Mouse (Mus musculus) liver, embryonic 13.5 days (tissue): ENCODE measurements at regions not wholly inside any gene's neighbourhood (a gene's known extent, or its start where the extent isn't known, plus 50 kb on each side); places are given as distances from the start of the nearest gene placed in this dataset.

ENCODE experiments used
- ATAC-seq: fragments of 200-750 bp; cut with Nextera tagmentation; 2 replicates; pipeline ENCODE4 v1.8.0; 2017; ENCODE audit warnings: low read depth, mild to moderate bottlenecking, moderate number of reproducible peaks, moderate library complexity
- DNase-seq: peaks from one replicate; pipeline ENCODE4 v3.0.0; 2022
- H3K27ac ChIP-seq: fragments of 300-500 bp; sonication (generic); 2 replicates; pipeline ENCODE4 v1.5.1; 2015; ENCODE audit warnings: moderate library complexity, mild to moderate bottlenecking, inconsistent platforms
- H3K27me3 ChIP-seq: fragments of 300-500 bp; sonication (generic); 2 replicates; pipeline ENCODE4 v1.6.1; 2015; ENCODE audit warnings: mild to moderate bottlenecking, inconsistent platforms
- H3K36me3 ChIP-seq: fragments of 300-500 bp; sonication (generic); 2 replicates; pipeline ENCODE4 v1.6.1; 2015; ENCODE audit warnings: mild to moderate bottlenecking, inconsistent platforms
- H3K4me1 ChIP-seq: fragments of 300-500 bp; sonication (generic); replicated peaks from 2 replicates; pipeline ENCODE4 v1.6.1; 2015; ENCODE audit warnings: inconsistent platforms
- H3K4me2 ChIP-seq: fragments of 300-500 bp; sonication (generic); 2 replicates; pipeline ENCODE4 v1.6.1; 2015; ENCODE audit warnings: inconsistent platforms, mild to moderate bottlenecking, moderate library complexity
- H3K4me3 ChIP-seq: fragments of 300-500 bp; sonication (generic); replicated peaks from 2 replicates; pipeline ENCODE4 v1.5.1; 2015; ENCODE audit warnings: mild to moderate bottlenecking, inconsistent platforms
- H3K9ac ChIP-seq: fragments of 300-500 bp; sonication (generic); 2 replicates; pipeline ENCODE4 v1.6.1; 2015; ENCODE audit warnings: mild to moderate bottlenecking, inconsistent platforms
- H3K9me3 ChIP-seq: fragments of 300-500 bp; sonication (generic); replicated peaks from 2 replicates; pipeline ENCODE4 v1.6.1; 2016; ENCODE audit warnings: inconsistent platforms
- WGBS: fragments of 180-500 bp; shearing (Covaris S2); methylation state at CpG from one replicate; pipeline ENCODE4 v1.1.7; 2015; ENCODE audit not compliant: insufficient replicate concordance; 5-methylcytosine and 5-hydroxymethylcytosine counted together

DNA sequence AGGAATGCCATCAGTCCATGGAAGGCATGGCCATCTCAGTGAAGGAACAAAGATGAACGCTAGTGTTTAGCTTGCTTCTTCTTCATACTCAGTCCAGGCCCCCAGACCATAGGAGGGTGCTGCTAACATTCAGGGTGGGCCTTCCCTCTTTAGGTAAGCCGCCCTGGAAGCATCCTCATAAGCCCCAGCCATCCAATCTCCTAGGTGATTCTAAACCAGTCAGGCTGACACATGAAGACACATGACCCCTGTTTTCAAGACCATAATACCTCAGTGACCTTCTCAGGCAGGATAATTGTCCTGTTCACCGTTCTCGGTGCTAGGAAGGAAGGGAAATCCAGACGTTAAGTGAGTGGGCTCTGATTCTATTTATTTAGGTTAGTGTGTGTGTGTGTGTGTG is 119.2 kb upstream of the Hes1 start:
- ATAC-seq = no peak
- no peak overlapping the region for H3K4me3 ChIP-seq
- H3K36me3 ChIP-seq = no peaks in the 10 kb centered on the region
- H3K27me3 ChIP-seq = peaks cover 19% of the 10 kb centered on the region; the same call in 1 of the 2 replicates
- WGBS = 60% methylated on average over 5 of the region's 5 CpGs
- H3K27ac ChIP-seq = 0 out of 2 replicates have a peak overlapping the region, but pooled peaks have one; percentile 59
- peak overlapping the region; percentile 71; the same call in 1 of the 2 replicates for H3K4me2 ChIP-seq
- no peak for DNase-seq
- no peak overlapping the region for H3K9ac ChIP-seq
- peaks cover 26% of the 10 kb centered on the region for H3K4me1 ChIP-seq
- no peaks in the 10 kb centered on the region for H3K9me3 ChIP-seq

DNA sequence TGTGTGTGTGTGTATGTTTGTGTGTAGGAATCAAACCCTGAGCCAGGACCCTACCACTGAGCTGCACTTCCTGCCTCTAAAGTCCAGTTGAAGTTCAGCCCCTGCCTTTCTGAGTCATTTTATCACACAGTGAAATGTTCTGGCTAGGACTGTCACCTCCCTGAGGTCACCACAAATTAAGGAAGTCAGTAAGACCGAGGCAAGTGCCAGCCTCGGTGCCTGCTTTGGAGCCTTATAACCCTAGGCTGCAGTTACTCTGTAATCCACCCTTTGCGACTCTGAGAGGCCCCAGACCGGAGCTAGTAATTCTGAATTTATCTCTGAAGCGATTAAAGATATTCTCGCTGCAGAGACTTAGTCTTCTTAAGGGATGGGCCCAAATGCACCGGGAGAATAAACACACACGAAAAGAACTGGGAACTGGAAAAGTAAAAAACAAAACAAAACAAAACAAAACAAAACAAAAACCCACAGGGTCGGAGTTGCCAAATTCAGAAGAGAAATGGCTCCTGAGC is 118.8 kb upstream of the Hes1 start:
- Histone ChIP-seq H3K27me3 (peaks cover 19% of the 10 kb centered on the region; the same call in 1 of the 2 replicates), H3K27ac (peak overlapping the region; percentile 59), H3K4me2 (peak overlapping the region; percentile 71), H3K4me3 (peak overlapping the region; percentile 48), H3K9me3 (no peaks in the 10 kb centered on the region), H3K4me1 (peaks cover 26% of the 10 kb centered on the region), H3K36me3 (no peaks in the 10 kb centered on the region), H3K9ac (peak overlapping the region; percentile 55)
- 2% methylated on average over 9 of the region's 9 CpGs for WGBS
- ATAC-seq (no peak), DNase-seq (no peak)

DNA sequence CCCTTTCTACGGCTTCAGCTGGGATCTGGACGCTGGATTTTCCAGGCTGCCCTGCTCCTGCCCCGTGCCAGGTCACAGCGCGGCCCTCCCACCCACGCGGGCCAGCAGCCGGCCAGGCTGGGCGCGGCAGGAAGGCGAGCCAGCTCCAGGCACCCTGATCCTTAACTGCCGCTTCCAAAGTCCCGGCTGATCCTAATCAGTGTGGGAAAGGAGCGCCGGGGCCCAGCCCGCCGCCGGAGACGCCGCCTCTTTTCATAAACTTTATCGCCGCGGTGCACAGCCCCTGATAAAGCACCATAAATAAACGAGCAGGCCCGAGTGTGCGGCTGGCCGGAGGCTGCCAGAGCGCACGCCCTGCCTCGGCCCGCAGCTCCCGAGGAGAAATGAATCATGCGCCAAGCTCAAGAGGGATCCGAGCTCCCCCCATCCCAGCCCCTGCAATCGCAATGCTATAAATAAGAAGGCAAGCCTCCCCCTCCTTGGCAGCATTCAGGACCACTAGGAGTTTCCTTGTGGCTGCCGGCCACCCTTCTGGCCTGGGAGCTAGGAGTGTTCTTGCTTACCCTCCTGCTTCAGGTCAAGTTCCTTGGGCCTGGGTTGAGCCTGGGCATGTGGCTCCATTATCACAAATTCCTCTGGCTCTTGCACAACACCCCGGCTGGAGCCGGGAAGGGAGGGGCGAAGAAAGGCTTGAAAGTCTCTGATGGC is 118.1 kb upstream of the Hes1 start:
- Histone ChIP-seq H3K36me3 (no peaks in the 10 kb centered on the region), H3K9me3 (no peaks in the 10 kb centered on the region), H3K9ac (peak overlapping the region; percentile 55), H3K27me3 (peaks cover 19% of the 10 kb centered on the region; the same call in 1 of the 2 replicates), H3K4me1 (peaks cover 26% of the 10 kb centered on the region), H3K4me2 (peak overlapping the region; percentile 71), H3K27ac (peak overlapping the region; percentile 59), H3K4me3 (peak overlapping the region; percentile 48)
- ATAC-seq = peak; percentile 70
- 2% methylated on average over 39 of the region's 39 CpGs for WGBS
- peak; percentile 22 for DNase-seq

DNA sequence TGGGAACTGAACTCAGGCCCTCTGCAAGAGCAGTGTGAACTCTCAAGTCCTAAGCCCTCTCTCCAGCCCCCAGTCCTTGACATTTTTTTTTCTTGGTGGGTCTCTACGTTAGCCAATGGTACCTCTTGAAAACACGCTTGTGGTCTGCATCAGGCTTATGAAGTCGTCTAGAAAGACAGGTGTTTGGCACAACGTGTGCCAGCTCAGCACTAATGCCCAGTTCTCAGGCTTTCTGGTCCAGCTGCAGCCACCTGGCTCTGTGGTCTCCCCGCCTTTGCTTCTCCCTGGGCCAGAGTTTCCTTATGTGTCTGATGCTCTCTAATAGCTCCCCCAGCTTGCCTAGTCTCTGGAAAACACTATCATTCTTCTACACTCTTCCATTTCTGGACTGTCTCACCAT is 117.2 kb upstream of the Hes1 start:
- DNase-seq = no peak
- Histone ChIP-seq H3K9ac (no peak overlapping the region), H3K36me3 (no peaks in the 10 kb centered on the region), H3K4me1 (peaks cover 26% of the 10 kb centered on the region), H3K4me3 (no peak overlapping the region), H3K27me3 (peaks cover 19% of the 10 kb centered on the region; the same call in 1 of the 2 replicates), H3K4me2 (no peak overlapping the region), H3K9me3 (no peaks in the 10 kb centered on the region), H3K27ac (no peak overlapping the region)
- no peak for ATAC-seq
- WGBS = 72% methylated on average over 5 of the region's 5 CpGs

DNA sequence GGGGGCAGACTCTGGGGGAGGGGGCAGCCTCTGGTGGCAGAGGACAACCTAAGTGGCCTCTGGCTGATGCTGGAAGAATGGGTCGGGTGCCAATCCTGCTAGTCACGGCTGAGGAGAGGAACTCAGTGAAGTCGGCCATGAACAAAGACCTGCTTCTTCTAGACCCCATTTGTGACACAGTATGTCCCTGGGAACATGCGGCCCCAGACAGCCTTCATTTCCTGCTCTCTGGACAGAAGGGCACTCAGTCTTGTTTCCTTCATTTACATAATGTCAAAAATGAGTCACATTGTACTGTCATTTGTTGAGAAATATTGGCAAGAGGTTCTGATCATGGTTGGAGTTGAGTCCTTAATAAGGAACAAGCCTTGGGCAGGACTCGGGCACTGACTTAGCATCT is 116.5 kb upstream of the Hes1 start:
- Histone ChIP-seq H3K27me3 (peaks cover 19% of the 10 kb centered on the region; the same call in 1 of the 2 replicates), H3K4me3 (no peak overlapping the region), H3K4me2 (no peak overlapping the region), H3K9me3 (no peaks in the 10 kb centered on the region), H3K27ac (no peak overlapping the region), H3K4me1 (peaks cover 26% of the 10 kb centered on the region), H3K9ac (no peak overlapping the region), H3K36me3 (no peaks in the 10 kb centered on the region)
- ATAC-seq (no peak), DNase-seq (no peak)
- WGBS = 60% methylated on average over 5 of the region's 5 CpGs

DNA sequence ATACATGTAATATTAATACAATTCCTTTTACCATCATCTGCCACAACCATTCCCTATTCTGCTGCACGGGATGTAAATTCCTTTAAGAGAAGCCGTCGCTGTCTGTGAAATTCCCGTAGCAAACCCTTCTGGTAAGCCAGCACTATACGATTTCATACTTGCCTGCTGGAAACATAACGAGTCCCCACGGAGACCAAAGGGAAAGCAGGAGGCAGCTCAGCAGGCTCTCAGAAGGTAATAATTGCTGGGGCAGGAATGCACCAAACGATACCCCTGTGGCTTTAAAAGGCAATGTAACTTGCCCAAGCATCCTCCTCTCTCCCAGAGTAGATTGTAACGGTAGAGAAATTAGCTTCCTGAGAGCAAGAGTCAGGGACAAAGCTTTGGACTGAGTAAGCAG is 114.0 kb upstream of the Hes1 start:
- no peak for DNase-seq
- H3K36me3 ChIP-seq = no peaks in the 10 kb centered on the region
- H3K27ac ChIP-seq = no peak overlapping the region
- no peak overlapping the region for H3K4me2 ChIP-seq
- ATAC-seq = no peak
- 47% methylated on average over 9 of the region's 9 CpGs for WGBS
- H3K4me1 ChIP-seq = peaks cover 15% of the 10 kb centered on the region
- H3K4me3 ChIP-seq = no peak overlapping the region
- no peak overlapping the region for H3K9ac ChIP-seq
- peaks cover 19% of the 10 kb centered on the region; the same call in 1 of the 2 replicates for H3K27me3 ChIP-seq
- no peaks in the 10 kb centered on the region for H3K9me3 ChIP-seq

DNA sequence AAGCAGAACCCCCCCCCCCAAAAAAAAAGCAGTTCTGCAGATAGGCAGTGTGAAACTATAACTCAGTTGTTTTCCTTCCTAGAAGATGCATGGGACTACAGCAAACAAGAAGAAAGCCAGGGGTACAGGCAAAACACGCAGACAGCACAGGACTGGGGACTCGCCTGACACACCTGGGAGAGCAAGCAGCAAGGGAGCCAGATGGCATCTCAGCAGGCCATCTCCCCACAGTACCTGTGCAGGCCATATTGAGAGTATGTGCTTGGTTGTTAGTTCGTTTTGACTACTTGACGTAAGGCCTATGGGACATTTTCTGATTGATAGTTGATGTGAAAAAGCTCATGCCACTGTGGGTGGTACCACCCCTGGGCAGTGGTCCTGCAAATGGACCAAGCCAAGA is 113.4 kb upstream of the Hes1 start:
- ATAC-seq (no peak), DNase-seq (no peak)
- no peak overlapping the region for H3K4me3 ChIP-seq
- peaks cover 19% of the 10 kb centered on the region; the same call in 1 of the 2 replicates for H3K27me3 ChIP-seq
- 62% methylated on average over 4 of the region's 4 CpGs for WGBS
- H3K4me2 ChIP-seq = no peak overlapping the region
- H3K9me3 ChIP-seq = no peaks in the 10 kb centered on the region
- no peak overlapping the region for H3K27ac ChIP-seq
- H3K9ac ChIP-seq = no peak overlapping the region
- H3K36me3 ChIP-seq = no peaks in the 10 kb centered on the region
- H3K4me1 ChIP-seq = peaks cover 9% of the 10 kb centered on the region

DNA sequence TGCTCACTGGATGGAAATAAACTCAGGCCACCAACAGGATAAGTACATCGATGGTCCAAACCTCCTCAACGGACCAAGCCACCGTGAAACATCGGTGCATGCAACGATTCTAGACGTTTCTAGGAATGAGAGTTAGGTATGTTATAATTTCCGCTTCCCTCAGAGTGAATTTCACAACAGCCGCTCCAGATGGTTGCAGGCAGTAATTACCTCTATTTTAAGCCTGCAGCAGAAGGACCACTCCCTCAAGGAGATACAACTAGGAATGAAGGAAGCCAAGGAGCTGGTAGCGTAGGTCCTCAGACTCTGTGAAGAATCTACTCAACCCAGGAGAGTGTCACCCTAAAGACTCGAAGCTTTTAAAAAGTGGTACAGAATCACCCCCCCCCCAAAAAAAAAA is 109.5 kb upstream of the Hes1 start:
- WGBS = 62% methylated on average over 10 of the region's 10 CpGs
- Histone ChIP-seq H3K9me3 (no peaks in the 10 kb centered on the region), H3K4me3 (no peak overlapping the region), H3K4me1 (no peaks in the 10 kb centered on the region), H3K4me2 (no peak overlapping the region), H3K27me3 (no peaks in the 10 kb centered on the region), H3K9ac (no peak overlapping the region), H3K27ac (no peak overlapping the region), H3K36me3 (no peaks in the 10 kb centered on the region)
- DNase-seq (no peak), ATAC-seq (no peak)

DNA sequence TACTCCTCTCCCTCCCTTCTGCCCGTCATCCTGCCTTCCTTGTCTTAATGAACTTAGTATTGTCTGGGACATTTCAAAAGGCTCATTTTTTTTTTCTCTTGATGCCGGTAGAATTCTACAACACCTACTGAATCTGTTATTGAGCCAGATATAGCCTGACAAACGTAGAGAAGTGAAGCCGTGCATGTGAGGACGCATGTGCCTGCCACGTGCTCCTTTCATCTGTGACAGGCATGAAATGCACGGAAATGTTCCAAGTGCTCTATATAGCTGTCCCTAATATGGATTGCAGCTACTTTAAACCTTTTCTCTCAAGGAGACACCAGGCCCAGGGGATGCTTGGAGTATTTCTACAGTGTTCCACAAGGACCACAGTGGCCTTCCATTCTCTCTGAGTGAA is 107.3 kb upstream of the Hes1 start:
- 74% methylated on average over 7 of the region's 7 CpGs for WGBS
- no peak overlapping the region for H3K27ac ChIP-seq

DNA sequence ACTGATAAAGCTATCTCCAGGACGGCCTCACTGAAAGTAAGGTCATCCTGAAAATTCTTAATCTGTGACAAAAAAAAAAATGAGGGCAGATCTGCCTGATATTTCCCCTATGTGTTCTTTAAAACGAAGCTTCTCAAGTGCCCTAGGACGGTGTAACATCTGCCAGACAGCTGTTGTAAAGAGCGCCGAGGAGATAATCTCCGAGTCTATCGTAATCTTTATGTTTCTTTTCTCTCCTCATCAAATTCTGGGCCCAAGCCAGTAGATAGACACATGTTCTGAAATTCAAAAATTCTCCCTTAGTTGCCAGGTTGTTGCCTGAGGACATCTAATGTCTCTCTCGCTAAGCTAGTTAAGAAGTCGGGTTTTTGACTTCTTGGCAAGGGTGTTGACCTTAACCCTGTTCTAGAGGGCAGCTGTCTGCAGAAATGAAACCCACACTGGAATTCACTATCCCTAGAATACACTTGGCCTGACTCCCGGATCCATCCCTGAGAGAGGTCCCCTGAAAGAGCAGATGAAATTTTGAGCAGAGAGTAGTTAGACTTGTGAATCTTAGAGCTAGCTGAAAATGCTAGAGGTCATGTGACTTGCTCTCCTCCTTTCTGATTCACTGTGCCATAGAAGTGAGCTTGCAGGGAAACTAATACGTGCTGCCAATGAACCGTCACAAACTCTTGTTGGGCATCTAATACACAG is 104.1 kb upstream of the Hes1 start:
- DNase-seq (no peak), ATAC-seq (no peak)
- WGBS = 70% methylated on average over 12 of the region's 12 CpGs

More for the DNA sequence above, 107.3 kb upstream of the Hes1 start:
- DNase-seq = no peak
- H3K4me3 ChIP-seq = no peak overlapping the region
- H3K9ac ChIP-seq = no peak overlapping the region
- H3K9me3 ChIP-seq = no peaks in the 10 kb centered on the region
- ATAC-seq = no peak
- H3K4me2 ChIP-seq = no peak overlapping the region
- H3K36me3 ChIP-seq = no peaks in the 10 kb centered on the region
- H3K4me1 ChIP-seq = no peaks in the 10 kb centered on the region
- no peaks in the 10 kb centered on the region for H3K27me3 ChIP-seq

DNA sequence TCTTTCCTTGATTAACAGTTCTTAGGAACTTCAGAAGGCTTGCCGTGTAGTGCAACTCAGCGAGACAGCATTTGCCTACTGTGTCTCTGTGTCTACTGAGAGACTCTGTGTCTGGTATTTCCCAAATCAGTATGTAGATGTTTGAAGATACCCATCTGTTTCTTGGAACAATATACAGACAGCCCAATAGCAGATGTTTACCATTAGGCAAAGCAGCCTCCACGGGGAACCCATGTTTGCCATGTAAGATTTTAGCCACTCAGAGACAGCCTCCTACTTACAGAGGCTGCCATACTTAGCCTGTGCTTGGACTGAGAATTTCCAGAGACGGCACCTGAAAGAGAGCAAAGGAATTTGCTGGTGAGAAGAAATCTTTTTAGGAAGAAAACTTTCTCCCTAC is 100.9 kb upstream of the Hes1 start:
- DNase-seq (no peak), ATAC-seq (no peak)
- WGBS = 65% methylated on average over 4 of the region's 4 CpGs

More for the DNA sequence above, 104.1 kb upstream of the Hes1 start:
- Histone ChIP-seq H3K36me3 (no peaks in the 10 kb centered on the region), H3K9ac (no peak overlapping the region), H3K4me2 (no peak overlapping the region), H3K4me3 (no peak overlapping the region), H3K27me3 (no peaks in the 10 kb centered on the region), H3K27ac (no peak overlapping the region), H3K9me3 (no peaks in the 10 kb centered on the region), H3K4me1 (no peaks in the 10 kb centered on the region)

More for the DNA sequence above, 100.9 kb upstream of the Hes1 start:
- Histone ChIP-seq H3K36me3 (no peaks in the 10 kb centered on the region), H3K27me3 (no peaks in the 10 kb centered on the region), H3K4me1 (no peaks in the 10 kb centered on the region), H3K9me3 (no peaks in the 10 kb centered on the region), H3K27ac (no peak overlapping the region), H3K4me2 (no peak overlapping the region), H3K4me3 (no peak overlapping the region), H3K9ac (no peak overlapping the region)
